Mouse (Mus musculus) mouse trophoblast stem cell (cell line): ENCODE results near the gene Stard13.

ENCODE experiments used
- in situ Hi-C, 2 experiments: fragments of 300-500 bp; cut with MseI, MboI; formaldehyde crosslinking; loops; 2 replicates in 1 of 2; 3 replicates in 1 of 2; pipeline ENCODE4 v1.15.1; 2025

Stard13 gene

DNA sequence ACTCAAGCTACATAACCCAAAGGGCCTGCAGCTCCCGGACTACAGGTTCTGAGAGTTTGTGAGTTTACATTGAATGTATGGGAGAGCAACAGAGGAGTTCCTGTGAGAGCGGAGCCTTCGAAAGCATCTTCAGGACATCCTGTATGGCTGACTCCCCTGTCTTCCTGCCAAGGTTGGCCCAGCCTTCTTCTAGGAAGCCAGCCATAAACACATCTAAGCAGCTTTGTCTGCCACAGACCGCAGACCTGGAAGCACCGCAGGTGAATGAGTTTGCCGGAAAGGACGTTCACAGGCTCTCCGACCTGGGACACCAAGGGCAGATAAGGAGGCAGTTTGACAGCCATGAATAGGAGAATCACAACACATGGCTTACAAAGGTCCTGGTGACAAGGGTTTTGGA lies 52.3 kb downstream of the Stard13 start:
- in situ Hi-C loops: no loop called here

DNA sequence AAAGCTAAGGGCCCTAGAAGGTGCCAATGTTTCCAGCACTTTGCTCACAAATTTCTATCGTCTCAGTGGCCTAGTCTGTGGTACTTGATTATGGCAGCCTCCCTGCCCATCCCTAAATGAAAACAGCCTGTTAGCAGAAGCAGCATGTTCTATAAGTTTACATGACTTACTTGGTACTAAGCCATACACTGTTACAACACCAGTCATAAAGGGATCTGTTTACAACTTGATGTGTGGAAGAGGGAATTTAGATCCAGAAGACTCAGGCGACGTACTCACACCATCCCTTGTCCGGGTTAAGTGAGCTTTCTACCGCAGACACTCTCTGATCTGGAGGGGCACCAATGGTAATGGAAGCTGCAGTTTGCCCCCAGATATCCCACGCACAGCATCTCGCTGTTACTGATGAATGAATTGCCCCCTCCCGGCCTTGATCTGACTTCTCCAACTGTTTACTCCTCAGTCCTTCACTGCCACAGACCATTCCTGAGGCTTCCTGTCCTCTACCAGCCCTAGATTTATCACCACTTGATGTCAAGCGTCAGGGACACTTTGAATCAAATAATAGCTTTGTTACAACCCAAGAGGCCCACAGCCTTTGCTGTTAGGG lies 53.4 kb downstream of the Stard13 start:
- in situ Hi-C loops: no loop called here

DNA sequence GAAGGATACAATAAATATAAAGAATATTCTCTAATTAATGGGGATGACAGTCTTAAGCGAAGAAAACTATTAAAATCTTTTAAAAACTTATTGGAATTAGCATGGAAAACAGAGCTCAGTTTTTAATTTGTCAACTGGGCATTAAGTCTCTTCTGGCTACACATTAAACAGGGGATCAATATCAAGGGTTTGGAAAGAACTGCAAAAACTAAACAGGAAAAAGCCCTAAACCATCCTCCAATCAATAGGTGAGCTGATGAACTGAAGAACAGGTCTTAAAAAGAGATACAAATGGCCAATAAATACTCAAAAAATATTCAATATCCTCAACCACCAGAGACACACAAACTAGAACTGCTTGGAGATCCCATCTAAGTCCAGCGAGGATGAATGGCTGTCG lies 56.5 kb downstream of the Stard13 start:
- in situ Hi-C loops: no loop called here

DNA sequence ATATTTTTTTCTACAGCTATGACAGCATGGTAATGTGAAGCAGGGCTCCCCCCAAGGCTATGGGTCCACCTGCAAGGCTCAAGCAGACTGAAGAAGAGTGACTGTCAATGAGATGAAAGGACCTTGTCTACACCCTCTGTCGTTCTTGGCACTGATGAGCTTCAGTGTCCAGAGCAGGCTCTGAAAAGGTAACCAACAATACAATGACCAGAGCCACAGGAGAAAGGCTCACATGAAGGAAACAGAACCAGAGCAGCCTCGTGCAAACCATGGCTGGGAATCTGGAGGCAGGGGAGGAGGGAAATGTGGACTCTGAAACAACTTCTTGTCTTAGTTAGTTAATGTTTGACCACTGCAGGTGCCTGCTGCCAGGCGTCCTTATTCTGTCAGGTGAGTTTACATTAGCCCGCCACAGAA lies 57.7 kb downstream of the Stard13 start:
- in situ Hi-C loops: no loop called here

DNA sequence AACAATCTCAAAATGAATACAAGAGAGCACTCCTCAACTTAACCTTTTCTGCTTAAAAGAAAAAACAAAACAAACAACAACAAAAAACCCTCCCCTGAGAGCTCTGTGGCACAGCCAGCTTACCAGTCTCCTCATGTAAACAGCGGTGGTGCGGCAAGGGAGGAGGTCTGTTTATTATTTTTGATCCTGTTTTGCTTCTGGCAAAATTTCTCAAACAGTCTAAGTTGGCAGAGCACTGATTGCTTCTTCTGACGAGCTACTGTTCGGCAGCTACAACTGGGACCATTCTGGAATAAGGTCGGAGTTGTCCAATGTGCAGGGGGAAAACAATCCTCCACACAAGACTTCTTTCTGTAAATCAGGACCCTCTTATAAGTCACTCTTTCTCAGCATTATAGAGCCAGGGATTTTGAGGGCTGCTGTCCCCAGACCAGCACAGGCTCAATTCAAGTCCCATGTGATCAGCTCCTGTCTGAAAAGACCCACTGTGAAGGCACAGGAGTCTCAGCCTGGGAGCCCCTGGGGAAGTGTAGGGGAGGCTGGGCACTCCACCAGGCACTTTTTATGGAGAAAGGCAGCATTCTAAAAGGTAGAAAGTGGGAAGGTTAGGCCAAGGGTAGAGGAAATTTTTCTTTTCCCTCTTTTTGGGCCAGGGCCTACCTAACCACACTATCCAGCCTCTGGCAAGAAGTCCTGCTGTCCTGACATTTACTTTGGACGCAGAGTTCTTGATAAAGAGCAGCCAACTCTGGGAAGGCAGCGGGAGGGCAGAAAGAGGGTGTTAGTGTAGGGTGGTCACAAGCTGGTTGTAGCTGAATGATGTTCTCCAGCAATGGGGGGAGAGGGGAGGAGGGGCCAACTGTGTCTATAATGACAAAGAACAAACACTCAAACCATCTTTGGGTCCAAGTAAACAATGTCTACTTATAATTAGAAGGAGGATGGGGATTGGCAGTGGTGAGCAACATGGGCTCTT lies 58.9 kb downstream of the Stard13 start:
- in situ Hi-C loops: no loop called here

DNA sequence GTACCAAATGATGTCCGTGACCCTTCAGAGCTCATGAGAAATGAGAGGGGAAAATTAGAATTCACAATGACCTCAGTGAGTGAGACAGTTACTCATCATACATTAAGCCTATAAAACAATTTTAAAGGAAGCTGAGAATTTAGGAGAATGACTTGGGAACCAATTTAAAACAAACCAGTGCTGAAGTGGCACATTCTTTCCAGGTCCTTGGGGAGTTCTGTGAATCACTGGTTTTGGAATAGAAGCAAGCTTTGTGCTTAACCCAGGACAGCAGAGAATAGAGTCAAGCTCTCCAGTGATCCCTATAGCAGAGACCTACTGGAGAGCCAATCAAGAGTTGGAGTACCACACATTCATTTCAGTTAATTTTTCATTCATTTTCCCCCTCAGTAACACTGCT lies 59.9 kb downstream of the Stard13 start:
- in situ Hi-C loops: no loop called here

DNA sequence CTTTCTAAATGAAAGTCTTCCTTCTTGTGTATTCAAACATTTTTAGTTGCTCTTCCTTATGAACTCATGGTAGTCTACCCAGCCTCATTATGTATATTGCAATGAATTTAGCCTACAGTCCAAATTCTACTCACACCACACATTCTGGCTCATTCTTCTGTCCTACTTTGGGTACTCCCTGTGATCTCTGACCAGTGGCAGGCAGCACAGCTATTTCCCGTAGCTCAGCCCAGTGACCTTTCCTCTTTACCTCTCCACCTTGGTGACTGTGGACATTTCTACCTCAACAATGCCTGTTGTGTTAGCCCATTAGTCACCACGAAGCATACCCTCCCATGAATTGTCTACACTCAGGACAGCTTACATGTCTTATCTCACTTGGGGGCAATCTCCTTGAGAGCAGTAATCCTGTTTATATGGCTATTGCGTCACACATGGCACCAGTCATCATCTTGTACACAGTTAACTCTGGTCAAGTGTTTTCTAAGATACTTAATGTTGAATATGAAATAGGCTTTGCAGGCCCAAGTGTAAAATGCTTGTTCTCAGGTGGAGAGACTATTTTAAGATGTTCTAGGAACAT lies 63.4 kb downstream of the Stard13 start:
- in situ Hi-C loops: no loop called here

DNA sequence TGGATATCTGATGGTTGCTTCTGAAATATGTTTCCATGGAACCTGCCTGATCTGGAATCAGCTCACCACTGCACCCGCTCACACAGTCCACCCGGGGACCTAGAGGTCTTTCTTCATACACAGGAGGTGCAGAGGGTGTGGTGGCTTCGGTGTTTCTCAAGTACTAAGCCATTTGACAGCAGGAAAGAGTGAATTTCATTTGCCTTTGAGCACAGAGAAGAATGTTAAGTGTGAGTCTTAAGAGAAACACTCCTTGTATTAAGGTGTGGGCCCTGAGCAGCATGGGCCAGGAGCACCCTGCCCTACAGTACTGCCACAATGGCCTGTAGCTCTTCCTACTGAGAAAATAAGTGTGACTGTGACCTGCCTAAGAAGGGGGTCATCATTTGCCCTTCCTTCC lies 65.4 kb downstream of the Stard13 start:
- in situ Hi-C loops: no loop called here

DNA sequence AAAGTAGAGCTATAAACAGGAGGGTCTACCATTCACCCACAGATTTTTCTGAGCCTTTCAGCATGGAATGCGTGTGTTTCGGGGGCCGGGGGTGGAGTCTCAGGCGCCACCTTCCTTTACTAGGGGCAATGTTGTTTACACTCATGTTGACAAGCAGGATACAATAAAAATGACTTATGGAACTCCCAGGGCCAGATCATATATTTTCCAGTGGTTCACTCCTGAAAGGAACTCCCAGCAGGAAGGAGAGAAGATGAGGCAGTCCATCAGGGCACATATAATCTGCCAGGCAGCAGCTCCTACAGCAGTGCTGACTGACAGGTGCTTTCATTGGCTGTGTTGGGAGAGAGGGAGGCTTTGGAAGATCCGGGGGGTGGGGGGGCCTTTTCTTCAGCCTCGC lies 66.0 kb downstream of the Stard13 start:
- in situ Hi-C loops: no loop called here

DNA sequence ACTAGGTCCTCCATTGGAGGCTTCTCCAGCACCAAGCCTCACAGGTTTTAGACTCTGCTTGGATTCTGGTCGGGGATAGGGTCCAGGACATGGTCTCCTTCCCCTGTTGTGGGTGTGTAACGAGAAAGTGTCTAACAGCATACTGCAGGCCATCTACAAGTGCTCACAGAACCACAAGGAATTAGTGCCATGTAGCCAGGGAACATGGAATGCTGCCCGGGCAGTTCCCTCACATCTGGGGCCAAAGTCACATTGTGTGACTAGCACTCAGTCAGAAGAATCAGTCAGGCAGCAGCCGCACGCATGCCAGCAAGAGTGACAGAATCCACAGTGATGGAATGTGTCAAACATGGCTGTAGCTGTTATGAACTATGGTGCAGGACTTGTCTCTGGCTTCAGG lies 67.4 kb downstream of the Stard13 start:
- in situ Hi-C loops: no loop called here

DNA sequence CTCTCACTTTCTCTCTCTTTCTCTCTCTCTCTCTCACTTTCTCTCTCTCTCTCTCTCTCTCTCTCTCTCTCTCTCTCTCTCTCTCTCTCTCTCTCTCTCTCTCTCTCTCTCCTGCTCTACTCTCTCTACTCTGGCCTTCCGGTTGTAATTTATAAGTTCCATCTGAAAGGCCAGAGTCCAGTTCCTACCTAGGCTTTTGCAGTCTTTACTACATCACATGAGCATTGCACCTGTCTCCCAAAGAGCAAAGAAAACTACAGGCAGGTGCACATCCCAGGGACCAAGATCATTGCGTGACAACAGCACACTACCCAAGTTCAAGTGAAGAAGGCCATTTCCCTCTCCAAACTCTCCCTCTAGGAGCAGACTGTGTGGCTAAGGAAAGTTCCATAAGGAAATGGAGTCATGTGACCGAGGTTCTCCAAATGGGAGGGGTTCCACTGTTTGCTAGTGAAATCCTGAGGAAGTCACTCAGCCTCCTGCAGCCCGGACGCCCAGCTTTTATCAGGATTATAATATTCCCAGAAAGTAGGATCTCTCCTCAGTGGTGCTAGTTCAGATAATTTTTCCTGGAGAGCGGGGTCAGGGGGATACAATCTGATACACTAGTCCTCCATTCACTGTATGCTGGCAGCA lies 68.1 kb downstream of the Stard13 start:
- in situ Hi-C loops: no loop called here

DNA sequence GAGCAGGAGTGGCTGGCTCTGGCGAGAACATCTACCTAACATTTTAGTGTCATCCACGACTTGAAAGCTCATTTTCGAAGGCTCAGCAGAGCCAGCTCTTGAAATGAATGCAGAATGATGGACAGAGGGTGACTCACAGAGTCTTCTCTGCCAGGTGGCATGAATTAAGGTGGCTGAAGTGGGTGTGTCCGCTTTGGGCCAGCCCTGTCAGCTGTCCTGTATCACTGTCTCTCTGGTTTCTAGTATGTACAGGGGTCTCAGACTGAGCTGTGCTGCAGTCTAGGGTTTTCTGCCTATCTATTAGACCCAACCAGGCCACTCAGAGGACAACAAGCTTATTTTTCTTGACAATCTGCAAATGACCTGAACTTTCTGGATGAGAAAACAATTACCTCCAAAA lies 68.8 kb downstream of the Stard13 start:
- in situ Hi-C loops: no loop called here

DNA sequence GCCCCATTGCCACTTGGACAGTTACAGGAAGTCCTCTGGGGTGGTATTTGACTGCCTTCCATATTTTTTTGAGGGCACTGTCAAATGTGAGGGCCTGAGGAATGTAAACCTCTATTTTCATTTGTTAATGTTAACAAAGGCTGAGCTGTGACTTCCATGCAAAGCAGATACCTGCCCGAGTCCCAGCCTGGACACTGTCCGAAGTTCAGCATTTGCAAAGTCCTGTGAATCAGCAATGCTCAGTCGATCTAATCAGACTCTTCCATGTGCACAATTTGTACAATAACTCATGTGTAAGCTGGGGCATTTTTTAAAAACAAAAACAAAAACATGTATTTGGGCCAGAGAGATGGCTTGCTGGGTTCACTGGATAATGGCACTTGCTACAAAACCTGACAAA lies 71.0 kb downstream of the Stard13 start:
- in situ Hi-C loops: no loop called here

DNA sequence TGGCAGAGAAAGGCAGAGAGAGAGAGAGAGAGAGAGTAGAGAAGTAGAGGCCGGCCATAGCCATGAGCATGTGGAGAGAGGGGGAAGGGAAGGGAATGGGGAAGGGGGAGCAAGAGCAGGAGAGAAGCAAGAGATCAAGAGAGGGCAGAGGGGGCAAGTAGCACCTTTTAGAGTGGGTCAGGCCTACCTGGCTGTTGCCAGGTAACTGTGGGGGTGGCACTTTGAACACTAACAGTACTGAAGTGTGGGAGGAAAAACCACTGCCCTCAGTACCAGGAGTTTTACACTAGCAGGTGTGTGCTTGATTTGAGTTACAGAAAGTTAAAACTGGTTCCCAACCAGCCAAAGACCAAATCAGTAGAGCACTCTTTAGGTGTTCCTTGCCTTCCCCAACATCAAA lies 78.4 kb downstream of the Stard13 start:
- in situ Hi-C loops: no loop called here

DNA sequence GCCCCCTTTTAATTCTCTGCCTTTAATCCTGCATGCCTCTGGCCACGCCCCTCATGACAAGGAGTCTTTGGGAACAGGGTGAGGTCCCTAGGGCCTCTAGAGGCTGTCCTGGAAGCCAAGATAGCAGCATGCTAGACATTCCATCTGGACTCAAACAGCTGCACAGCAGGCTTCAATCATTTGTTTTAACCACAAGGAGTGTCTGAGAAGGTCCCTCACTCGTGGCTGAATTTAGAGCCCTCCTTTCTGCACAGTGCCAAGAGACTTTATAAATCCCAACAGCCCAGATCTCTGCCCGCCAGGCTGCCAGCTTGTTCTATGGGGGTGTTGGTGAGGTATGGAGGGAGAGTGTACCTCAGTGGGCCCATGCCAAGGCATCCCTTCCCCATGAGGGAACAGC lies 78.9 kb downstream of the Stard13 start:
- in situ Hi-C loops: no loop called here

DNA sequence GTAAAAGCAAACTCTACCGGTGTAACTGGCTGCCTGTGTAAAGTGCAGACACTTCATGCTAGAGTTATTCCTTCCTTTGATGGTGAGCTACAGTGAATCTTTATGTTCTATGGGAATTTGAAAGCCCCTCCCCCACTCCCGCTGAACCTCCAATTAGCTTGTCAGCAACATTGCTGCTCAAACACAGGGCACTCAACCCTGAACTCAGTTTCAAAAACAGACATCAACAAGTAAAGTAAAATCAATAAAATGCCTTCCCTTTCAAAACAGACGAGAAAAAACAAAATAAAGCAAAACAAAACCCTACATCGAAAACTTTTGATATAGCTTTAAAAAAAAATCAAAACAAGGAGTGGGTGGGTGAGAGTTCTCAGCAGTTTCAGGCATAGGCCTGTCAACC lies 79.6 kb downstream of the Stard13 start:
- in situ Hi-C loops: no loop called here

DNA sequence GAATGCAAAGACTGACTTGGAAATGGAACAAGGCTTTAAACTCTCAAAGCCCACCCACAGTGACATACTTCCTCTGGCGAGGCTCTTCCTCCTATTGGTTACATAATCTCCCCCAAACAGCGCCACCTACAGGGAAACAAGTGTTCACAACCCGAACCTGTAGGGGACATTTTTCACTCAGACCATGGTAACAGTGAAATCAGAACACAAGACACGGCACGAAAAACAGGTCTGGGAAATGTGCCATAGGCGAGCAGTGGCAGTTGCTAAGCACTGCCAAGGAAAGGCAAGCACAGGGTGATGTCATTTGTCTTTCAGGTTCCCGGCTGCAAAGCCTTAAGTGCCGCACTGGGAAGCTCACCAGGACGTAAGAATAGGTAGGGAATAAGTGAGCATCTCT lies 82.1 kb downstream of the Stard13 start:
- in situ Hi-C loops: no loop called here

DNA sequence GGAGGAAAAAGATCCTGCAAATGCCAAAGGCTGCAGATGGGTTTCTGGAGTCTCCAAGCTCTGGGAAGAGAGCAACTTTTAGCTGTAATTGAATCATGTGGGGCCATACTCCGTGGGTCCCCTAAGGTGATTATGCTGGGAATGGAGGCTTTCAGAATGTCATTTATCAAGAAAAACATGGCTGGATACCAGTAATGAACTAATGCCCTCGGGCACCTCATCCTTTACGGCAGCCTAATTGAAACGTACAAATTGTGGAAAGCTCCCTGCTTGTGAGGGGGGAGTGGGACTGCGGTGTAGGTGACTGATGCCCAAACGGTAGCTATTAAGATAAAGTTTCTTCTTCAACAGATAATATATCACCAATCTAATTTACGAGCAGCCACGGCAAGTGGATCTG lies 84.1 kb downstream of the Stard13 start:
- in situ Hi-C loops: loop anchor here in 1 of 2 experiments (10.0 kb wide), 1 partner anchor 215 kb away; no protein-coding TSS in a partner anchor

DNA sequence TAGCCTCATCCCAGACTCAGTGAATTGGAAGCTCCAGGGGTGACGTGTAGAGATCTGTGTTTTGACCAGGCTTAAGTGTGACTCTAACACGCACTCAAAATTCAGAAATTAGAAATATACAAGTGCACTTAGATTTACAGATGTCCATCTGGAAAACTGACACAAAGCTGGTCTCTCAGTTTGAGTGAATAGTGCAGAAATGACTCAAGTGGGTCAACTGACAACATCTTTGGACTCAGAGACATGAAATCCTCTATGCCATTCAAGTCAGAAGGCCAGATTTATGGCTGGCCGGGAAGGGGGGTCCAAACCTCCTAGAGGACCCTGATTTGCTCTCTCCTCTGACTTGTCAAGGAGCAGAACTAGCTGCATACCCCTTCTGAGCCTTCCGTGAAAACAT lies 85.6 kb downstream of the Stard13 start:
- in situ Hi-C loops: loop anchor here in 1 of 2 experiments (10.0 kb wide), 1 partner anchor 217 kb away; no protein-coding TSS in a partner anchor

DNA sequence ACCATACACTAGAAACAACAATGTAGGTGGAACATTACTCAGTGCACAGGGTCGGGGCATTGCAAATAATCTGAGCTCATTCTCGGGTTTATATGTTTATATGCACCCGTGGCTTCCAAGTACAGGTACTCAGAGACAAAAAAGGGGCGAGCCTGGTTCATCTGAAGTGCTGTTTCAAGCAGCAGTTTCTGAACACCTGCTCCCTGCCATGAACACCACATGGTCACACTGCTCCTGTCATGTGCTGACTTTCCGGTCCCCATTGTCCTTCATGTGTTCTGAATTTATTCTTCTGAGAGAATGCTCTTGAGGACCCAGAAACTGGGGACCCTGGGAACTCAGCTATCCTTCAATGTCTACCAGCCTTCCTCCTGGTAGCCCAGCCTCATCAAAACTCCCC lies 87.8 kb downstream of the Stard13 start:
- in situ Hi-C loops: loop anchor here in 1 of 2 experiments (10.0 kb wide), 1 partner anchor 219 kb away; no protein-coding TSS in a partner anchor

DNA sequence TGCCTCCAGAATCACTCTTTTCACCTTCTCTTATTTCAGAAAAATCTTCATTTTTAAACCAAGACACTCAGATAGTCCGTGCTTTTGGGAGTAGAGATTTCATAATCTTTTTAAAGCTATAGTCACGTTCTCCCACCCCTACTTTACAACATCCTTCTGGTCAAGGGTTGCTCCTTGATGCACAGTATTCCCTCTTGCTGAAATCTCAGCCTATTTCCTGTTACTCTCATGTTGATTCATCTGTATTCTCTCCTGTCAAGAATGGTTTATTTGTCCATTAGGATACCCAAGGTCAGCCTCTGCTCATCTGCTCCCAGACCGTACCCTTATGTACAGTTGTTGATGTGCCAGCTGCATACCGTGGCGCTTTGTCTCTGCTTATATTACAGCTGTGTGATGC lies 89.7 kb downstream of the Stard13 start:
- in situ Hi-C loops: loop anchor here in 1 of 2 experiments (10.0 kb wide), 1 partner anchor 221 kb away; no protein-coding TSS in a partner anchor
